Mouse (Mus musculus) layer of hippocampus, adult 2 months (tissue): ENCODE measurements around the gene Gfod2. TPM values are rescaled to one million over a fixed set of nuclear protein-coding genes. Genes with fewer than 3 reads are reported as not detected.
A peak's percentile ranks its signal among the peaks of the same experiment; 100 is the strongest.

Source experiments
- DNase-seq, 2 experiments: peaks; one replicate each; pipeline ENCODE4 v3.0.0; 2022; ENCODE audit warnings: low spot score in 2 of 2
- H3K27ac ChIP-seq: fragments of 200-600 bp; 2 replicates; pipeline ENCODE4 v1.8.1; 2022
- H3K4me3 ChIP-seq: fragments of 200-600 bp; 2 replicates; pipeline ENCODE4 v1.8.1; 2022; ENCODE audit warnings: mild to moderate bottlenecking
- CTCF ChIP-seq: fragments of 200-600 bp; conservative IDR thresholded peaks from 2 replicates; pipeline ENCODE4 v1.8.1; 2022; ENCODE audit warnings: antibody characterized with exemption, mild to moderate bottlenecking, moderate library complexity
- total RNA-seq, 2 experiments: library from RNA; stranded (reverse); gene quantifications; 2 replicates each; pipeline ENCODE4 v1.2.3; 2021

The Gfod2 gene
- total RNA-seq, 2 experiments from 2014 or later = 18.2 to 22.8 TPM

- Histone ChIP-seq H3K4me3 (no peak overlapping the region), H3K27ac (no peak overlapping the region)
- DNase-seq = no peak
- TF ChIP-seq CTCF = no peak
Measured at GRCm38 (mm10) chr8:105743301-105743700, 15.2 kb downstream of the Gfod2 start.

GRCm38 (mm10) chr8:105739216-105739615 is 19.2 kb downstream of the Gfod2 start:
- TF ChIP-seq CTCF = no peak
- H3K27ac ChIP-seq = no peak overlapping the region

GRCm38 (mm10) chr8:105732186-105732585 is 26.3 kb downstream of the Gfod2 start:
- no peak for DNase-seq
- no peak for TF ChIP-seq CTCF
- Histone ChIP-seq H3K27ac (no peak overlapping the region), H3K4me3 (no peak overlapping the region)

More at GRCm38 (mm10) chr8:105739216-105739615, 19.2 kb downstream of the Gfod2 start:
- DNase-seq = no peak
- no peak overlapping the region for H3K4me3 ChIP-seq

- peak overlapping the region; percentile 57; the same call in 1 of the 2 replicates for H3K27ac ChIP-seq
- no peak for TF ChIP-seq CTCF
- no peak overlapping the region; the same call in 1 of the 2 replicates for H3K4me3 ChIP-seq
- no peak for DNase-seq
Measured at GRCm38 (mm10) chr8:105727397-105728124, 30.9 kb downstream of the Gfod2 start.

DNA sequence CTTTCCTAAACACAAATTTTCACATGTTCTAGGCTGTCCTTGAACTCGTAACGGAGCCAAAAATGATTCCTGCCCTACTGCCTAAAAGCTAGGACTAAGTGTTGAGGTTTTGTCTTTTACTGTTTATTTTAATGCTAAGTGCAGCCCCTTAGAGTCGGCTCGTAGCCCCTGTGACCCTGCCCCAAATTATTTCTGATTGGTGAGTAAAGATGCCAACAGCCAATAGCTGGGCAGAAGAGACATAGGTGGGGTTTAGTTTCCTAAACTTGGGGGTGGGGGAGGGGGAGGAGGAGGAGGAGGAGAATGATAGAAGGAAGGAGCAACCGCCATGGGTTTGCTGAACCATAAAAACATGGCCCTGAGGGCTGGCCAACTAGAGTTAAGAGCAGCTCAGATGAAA is 32.7 kb downstream of the Gfod2 start:
- DNase-seq = no peak
- Histone ChIP-seq H3K27ac (no peak overlapping the region), H3K4me3 (no peak overlapping the region)
- TF ChIP-seq CTCF = no peak

DNA sequence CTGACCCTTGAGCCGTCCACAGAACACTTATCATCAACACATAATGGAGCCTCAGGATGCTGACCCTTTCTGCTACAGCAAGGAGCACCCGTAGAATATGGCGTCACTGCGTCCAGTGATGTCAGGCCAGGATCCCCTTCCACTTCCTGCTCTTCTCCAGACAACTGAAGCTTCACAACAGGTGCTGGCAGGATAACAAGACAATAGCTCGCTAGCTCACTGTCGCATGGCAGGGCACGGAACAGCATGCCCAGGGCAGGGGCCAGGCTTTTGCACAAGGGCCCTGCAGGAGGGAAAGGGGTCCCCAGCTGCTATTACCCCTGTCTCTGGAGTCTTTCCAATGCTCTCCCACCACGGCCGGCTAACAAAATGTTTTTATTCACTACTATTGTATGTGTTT is 35.6 kb downstream of the Gfod2 start:
- TF ChIP-seq CTCF = no peak
- Histone ChIP-seq H3K4me3 (no peak overlapping the region), H3K27ac (no peak overlapping the region)
- no peak for DNase-seq

GRCm38 (mm10) chr8:105719637-105720036 is 38.8 kb downstream of the Gfod2 start:
- no peak for DNase-seq
- H3K27ac ChIP-seq = no peak overlapping the region
- H3K4me3 ChIP-seq = no peak overlapping the region
- no peak for TF ChIP-seq CTCF

- H3K4me3 ChIP-seq = no peak overlapping the region
- no peak overlapping the region for H3K27ac ChIP-seq
- DNase-seq = no peak
- TF ChIP-seq CTCF = peak; percentile 31; the same call in 1 of the 2 replicates
Measured at GRCm38 (mm10) chr8:105716302-105716945, 42.0 kb downstream of the Gfod2 start.

DNA sequence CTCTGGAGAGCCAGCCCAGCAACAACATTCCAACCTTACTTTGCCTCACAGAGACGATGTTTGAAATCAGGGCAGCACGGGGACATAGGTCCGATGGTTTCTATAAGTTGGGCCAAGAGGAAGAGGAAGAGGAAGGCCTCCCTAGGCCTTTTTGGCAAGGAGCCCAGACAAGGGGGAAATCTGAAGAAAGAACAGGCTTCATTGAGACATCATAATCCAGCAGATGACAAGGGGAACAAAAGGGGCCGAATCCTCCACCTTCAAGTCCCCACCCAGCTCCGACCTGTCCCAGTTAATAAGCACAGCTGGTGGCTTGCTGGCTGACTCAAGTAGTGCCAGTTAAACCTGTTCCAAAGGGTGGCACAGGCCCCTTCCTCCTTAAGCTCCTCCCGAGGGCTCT is 43.4 kb downstream of the Gfod2 start:
- no peak for TF ChIP-seq CTCF
- no peak overlapping the region for H3K4me3 ChIP-seq
- DNase-seq = no peak
- H3K27ac ChIP-seq = peak overlapping the region; percentile 36; the same call in 1 of the 2 replicates

DNA sequence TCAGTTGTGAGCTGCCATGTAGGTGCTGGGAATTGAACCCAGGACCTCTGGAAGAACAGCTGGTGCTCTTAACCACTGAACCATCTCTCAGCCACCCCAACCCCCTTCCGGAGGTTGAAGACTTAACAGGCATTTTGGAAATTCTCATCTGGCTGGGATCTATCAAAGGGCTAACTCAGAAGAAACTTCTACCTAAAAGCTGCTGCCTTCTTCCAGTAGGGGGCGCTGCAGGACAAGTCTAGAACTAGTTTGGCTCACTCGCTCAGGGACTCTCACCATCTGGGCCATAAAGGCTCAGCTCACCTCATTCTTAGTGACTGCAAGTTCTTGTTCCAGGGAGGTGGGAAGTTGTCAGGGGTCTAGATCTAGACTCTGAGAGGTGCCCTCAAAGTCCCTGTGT is 44.3 kb downstream of the Gfod2 start:
- peak; percentile 78 to 92 for DNase-seq
- Histone ChIP-seq H3K27ac (no peak overlapping the region), H3K4me3 (no peak overlapping the region)
- TF ChIP-seq CTCF = peak; percentile 88

DNA sequence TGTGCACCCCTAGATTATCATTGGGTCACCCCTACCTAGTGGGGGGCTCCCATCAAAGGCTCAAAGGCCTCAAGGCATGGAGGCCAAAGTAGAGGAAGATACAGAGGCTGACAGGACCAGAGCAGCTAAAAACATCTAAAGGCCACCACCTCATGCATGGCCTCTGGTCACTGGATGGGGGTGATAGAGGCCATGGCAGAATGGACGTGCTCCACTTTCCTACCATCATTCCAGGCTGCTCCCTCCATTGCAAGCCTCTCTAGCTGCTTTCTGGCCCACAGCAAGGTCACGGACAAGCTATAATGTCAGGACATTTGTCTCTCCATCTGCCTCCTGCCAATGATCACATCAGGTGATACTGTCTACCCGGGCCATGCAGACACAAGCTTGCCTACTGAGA is 46.2 kb downstream of the Gfod2 start:
- no peak for DNase-seq
- Histone ChIP-seq H3K27ac (no peak overlapping the region), H3K4me3 (no peak overlapping the region)
- TF ChIP-seq CTCF = no peak

- no peak for TF ChIP-seq CTCF
Measured at GRCm38 (mm10) chr8:105709317-105709716, 49.1 kb downstream of the Gfod2 start.

DNA sequence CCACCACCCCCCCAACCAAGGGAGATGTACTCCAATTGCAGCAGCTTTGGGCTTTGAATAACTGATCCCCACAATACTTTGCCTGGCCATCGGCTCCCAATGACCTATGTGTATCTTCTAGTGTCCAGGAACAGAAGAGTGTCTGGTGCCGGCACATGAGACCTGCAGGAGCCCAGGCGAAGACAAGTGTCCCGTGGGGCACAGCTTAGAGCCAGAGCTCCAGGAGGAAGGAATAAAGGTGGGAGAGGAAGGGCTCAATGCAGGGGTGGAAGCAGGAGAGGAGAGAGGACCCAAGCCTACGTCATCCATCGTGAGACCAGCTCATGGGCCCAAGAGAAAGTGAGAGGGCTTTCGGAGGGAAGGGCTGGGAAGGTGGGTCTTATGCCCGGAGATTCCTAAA is 49.8 kb downstream of the Gfod2 start:
- H3K27ac ChIP-seq = no peak overlapping the region
- TF ChIP-seq CTCF = no peak
- no peak overlapping the region for H3K4me3 ChIP-seq
- no peak for DNase-seq

More at GRCm38 (mm10) chr8:105709317-105709716, 49.1 kb downstream of the Gfod2 start:
- no peak for DNase-seq
- no peak overlapping the region for H3K27ac ChIP-seq
- no peak overlapping the region for H3K4me3 ChIP-seq
